Mouse (Mus musculus) ES-Bruce4 (cell line): Measurements from ENCODE around the gene Btg3. TPM values are rescaled to one million over a fixed set of nuclear protein-coding genes. Genes with fewer than 3 reads are reported as not detected.
"Not testable (repeated sequence)": the region's sequence is repeated elsewhere in the genome, so short reads cannot be mapped to it uniquely, and the experiment has no call there.

Experiments
- H3K27ac ChIP-seq: 2 replicates; pipeline ENCODE4 v1.5.1; 2012; ENCODE audit warnings: low read length, inconsistent platforms; ENCODE audit not compliant: insufficient read depth
- H3K27me3 ChIP-seq: 2 replicates; pipeline ENCODE4 v1.6.1; 2012; ENCODE audit warnings: mild to moderate bottlenecking, low read length, inconsistent platforms; ENCODE audit not compliant: control insufficient read depth, poor library complexity, insufficient read depth, severe bottlenecking
- H3K36me3 ChIP-seq: 2 replicates; pipeline ENCODE4 v1.6.1; 2012; ENCODE audit warnings: inconsistent platforms, mild to moderate bottlenecking, low read length, moderate library complexity; ENCODE audit not compliant: control insufficient read depth, poor library complexity, insufficient read depth, severe bottlenecking
- H3K4me1 ChIP-seq: one replicate; pipeline ENCODE4 v1.8.1; 2011; ENCODE audit warnings: low read length; ENCODE audit not compliant: control insufficient read depth, insufficient read depth
- H3K4me3 ChIP-seq: 2 replicates; pipeline ENCODE4 v1.5.1; 2011; ENCODE audit warnings: low read depth, mild to moderate bottlenecking, low read length
- H3K9ac ChIP-seq: 2 replicates; pipeline ENCODE4 v1.6.1; 2012; ENCODE audit warnings: low read depth, mild to moderate bottlenecking, inconsistent platforms; ENCODE audit not compliant: poor library complexity, severe bottlenecking
- H3K9me3 ChIP-seq: replicated peaks from 2 replicates; pipeline ENCODE4 v1.6.1; 2012; ENCODE audit warnings: mild to moderate bottlenecking, low read length, inconsistent platforms; ENCODE audit not compliant: control insufficient read depth, poor library complexity, insufficient read depth, severe bottlenecking
- CTCF ChIP-seq: IDR thresholded peaks from one replicate; pipeline ENCODE4 v1.8.1; 2011; ENCODE audit warnings: low read depth, low read length
- EP300 ChIP-seq: IDR thresholded peaks from 2 replicates; pipeline ENCODE4 v1.6.1; 2011; ENCODE audit warnings: low read depth, low read length; ENCODE audit not compliant: insufficient read depth
- POLR2A ChIP-seq: IDR thresholded peaks from one replicate; pipeline ENCODE4 v1.8.1; 2011; ENCODE audit warnings: low read length; ENCODE audit not compliant: insufficient read depth
- polyA plus RNA-seq: library from polyadenylated mRNA; stranded (reverse); fragments of >200 nt; gene quantifications from 2 replicates; pipeline ENCODE4 v1.2.4, GENCODE M21; 2011; ENCODE audit warnings: low read depth; ENCODE audit not compliant: missing spikeins, insufficient read depth, insufficient read length

The Btg3 gene
- polyA plus RNA-seq, 1 experiment: 53.3 TPM

DNA sequence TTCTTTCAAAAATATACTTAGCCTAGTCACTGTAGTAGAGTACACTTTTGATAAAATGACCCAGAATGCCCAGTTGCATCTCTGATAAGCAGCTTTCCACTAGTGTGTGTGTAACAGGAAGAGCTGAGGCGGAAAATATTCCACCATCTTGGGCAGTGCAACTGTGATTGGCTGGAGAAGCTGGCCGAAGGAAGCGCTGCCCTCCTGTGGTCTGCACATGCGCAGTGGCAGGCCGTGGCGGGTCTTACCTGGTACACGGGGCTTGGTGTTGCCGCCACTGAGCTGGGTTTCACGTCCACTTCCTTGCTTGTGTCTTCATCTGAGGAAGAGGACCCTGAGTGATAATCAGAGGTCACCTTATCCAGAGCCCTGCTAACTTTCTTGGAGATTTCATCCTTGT, 12.4 kb downstream of the Btg3 start:
- peaks cover 51% of the 10 kb centered on the region for H3K36me3 ChIP-seq
- peak; percentile 3 for TF ChIP-seq CTCF
- H3K9ac ChIP-seq, H3K9me3 ChIP-seq, H3K4me1 ChIP-seq, H3K27ac ChIP-seq, H3K27me3 ChIP-seq, H3K4me3 ChIP-seq: not testable (repeated sequence)

DNA sequence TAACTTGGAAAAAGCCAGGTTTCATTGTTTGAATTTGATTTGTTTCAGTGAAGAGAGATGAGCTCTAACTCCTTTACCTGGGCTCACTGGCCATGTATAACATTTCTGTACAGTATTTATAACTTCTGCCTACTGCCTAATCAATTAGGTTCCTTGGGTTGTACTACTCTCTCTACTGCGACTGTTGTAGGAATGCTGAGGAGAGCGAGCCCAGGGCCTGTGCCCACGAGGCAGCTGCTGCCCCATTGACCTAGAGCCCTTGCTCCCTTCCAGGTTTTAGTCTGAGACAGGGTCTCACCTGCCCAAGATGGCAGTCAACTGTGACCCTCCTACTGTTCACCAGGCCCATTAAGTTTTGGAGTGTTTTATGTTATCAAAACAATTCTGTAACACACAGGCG, 15.5 kb downstream of the Btg3 start:
- no peaks in the 10 kb centered on the region for H3K9me3 ChIP-seq
- H3K9ac ChIP-seq: no peak overlapping the region
- H3K36me3 ChIP-seq: peaks cover 36% of the 10 kb centered on the region
- H3K4me3 ChIP-seq: no peak overlapping the region
- no peaks in the 10 kb centered on the region for H3K27me3 ChIP-seq
- no peak for TF ChIP-seq EP300
- TF ChIP-seq POLR2A: no peak
- TF ChIP-seq CTCF: no peak
- no peaks in the 10 kb centered on the region for H3K4me1 ChIP-seq
- H3K27ac ChIP-seq: no peak overlapping the region

DNA sequence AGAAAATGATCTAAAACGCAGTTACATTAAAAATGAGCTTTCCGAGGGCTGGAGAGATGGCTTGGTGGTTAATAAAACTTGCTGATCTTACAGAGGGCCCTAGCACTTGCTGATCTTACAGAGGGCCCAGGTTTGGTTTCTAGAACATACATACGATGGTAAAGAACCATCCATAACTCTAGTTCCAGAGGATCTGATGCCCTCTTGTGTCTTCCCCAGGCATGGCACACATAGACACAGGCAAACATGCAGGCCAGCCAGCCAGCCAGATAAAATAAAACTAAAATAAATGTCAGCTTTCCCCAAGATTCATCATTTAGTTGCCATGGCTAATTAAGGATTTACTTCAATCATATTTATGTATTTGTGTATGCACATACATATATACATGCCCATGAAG, 19.2 kb downstream of the Btg3 start:
- no peaks in the 10 kb centered on the region for H3K9me3 ChIP-seq

DNA sequence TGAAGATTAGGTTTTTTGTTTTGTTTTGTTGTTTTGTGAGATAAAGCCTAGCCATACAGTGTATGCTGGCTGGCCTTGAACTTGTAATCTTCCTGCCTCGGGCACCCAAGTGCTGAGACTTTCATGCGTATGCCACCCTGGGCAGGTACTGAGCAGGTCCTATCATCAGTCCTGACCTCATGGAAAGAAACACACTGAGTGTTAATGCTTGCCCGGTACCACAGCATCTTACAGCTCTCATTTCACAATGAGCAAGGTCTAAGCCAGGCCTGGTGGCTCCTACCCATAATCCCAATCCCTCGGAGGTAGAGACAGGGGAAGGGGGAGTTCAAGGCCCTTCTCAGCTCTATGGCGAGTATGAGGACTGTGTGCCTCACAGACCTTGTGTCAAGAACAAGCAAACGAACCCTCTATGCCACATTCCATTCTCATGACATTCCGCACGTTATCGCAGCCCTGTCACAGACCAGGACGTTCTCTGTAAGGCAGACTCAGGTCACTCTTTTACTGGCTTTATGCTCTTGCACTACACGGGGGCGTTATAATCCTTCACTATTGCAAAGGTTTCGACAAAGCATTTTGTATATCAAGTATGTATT, 29.6 kb downstream of the Btg3 start:
- Histone ChIP-seq H3K9me3 (no peaks in the 10 kb centered on the region), H3K27me3 (no peaks in the 10 kb centered on the region), H3K4me3 (no peak overlapping the region), H3K36me3 (no peaks in the 10 kb centered on the region), H3K4me1 (no peaks in the 10 kb centered on the region), H3K9ac (no peak overlapping the region), H3K27ac (no peak overlapping the region)
- no peak for TF ChIP-seq EP300
- TF ChIP-seq CTCF: no peak
- no peak for TF ChIP-seq POLR2A

More for the DNA sequence above, 19.2 kb downstream of the Btg3 start:
- Histone ChIP-seq H3K27me3 (no peaks in the 10 kb centered on the region), H3K4me3 (no peak overlapping the region), H3K36me3 (peaks cover 21% of the 10 kb centered on the region), H3K4me1 (no peaks in the 10 kb centered on the region), H3K9ac (no peak overlapping the region), H3K27ac (no peak overlapping the region)
- TF ChIP-seq EP300 (no peak), POLR2A (no peak), CTCF (no peak)

DNA sequence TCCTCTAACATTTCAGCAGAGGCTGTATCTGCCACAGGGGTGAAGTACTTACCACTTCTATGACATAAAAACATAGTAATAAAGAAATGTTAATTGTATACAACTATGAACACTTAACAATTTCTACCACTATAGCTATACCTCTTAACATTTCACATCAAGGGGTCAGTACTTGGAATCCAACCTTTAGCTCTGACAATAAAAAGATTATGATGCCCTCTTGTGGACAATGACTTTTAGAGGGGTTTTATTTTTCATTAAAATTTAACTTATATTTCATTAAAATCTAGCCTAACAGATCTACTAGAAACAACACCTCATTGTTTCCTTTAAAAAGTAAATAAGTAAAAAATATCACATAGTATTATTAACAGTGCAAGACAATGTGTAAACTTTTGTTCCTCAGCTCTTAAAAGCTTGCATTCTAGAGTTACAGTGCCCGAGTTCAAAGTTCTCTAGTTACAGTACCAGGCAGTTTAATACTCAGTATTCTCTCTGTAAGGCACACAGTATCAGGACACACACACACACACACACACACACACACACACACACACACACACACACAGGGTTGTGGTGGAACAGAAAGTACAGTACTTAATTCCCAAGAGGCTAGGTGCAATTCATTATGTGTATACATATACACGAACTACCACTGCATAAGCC, 30.2 kb downstream of the Btg3 start:
- TF ChIP-seq EP300: no peak
- TF ChIP-seq CTCF: no peak
- no peak for TF ChIP-seq POLR2A
- Histone ChIP-seq H3K4me3 (no peak overlapping the region), H3K27me3 (no peaks in the 10 kb centered on the region), H3K9me3 (no peaks in the 10 kb centered on the region), H3K9ac (no peak overlapping the region), H3K4me1 (no peaks in the 10 kb centered on the region), H3K27ac (no peak overlapping the region), H3K36me3 (no peaks in the 10 kb centered on the region)

DNA sequence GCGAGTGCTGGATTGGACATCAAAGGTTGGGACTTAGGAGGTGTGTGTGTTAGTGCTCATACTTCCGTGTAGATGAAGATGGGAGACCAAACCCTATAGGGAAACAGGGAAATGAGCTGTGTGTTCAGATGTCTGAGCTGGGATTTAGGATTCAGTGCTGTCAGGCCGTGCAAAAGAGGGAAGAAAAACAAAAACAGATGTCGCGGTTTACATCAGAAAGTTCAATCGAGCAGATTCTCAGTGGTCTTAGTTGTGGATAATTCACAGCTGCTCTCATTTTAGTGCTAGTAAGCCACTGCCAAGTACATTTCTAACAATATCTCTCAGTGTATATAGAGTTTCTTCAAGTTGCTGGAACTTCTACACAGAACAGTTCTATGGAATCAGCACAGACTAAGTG, 33.2 kb downstream of the Btg3 start:
- Histone ChIP-seq H3K4me1 (no peaks in the 10 kb centered on the region), H3K36me3 (no peaks in the 10 kb centered on the region; the same call in 1 of the 2 replicates), H3K27ac (no peak overlapping the region), H3K4me3 (no peak overlapping the region), H3K9ac (no peak overlapping the region), H3K9me3 (no peaks in the 10 kb centered on the region), H3K27me3 (no peaks in the 10 kb centered on the region)
- TF ChIP-seq CTCF (no peak), EP300 (no peak), POLR2A (no peak)
